Mouse (Mus musculus): ENCODE results near the gene Dnah7a.

DNA sequence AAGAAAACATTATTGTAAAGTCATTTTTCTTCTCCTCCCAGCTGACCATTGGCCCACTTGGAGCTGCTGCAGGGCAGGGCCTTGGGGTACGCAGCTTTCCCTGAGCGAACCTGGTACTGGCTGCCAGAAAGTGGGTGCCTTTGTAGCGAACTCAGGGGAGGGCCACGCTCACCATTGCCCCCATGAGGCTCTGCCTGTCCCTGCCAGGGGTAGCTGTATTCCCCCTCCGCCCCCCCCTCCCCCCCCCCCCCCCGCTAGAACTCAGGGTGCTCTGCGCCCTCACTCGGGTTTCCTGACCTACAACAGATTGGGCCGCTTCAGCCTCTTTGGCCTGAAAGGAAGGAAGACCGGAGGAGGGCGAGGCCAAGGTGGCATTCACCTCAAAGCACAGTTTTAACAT is 42.0 kb upstream of the Dnah7a start:
- TF ChIP-seq CTCF (IDR thresholded peaks at IDR 0.05; ENCODE audit: low read depth) = 0 out of 2 replicates have a peak, but pooled peaks have one; percentile 5
- TF ChIP-seq EP300 (optimal IDR thresholded peaks at IDR 0.05) = no peak
